Mouse (Mus musculus): Measurements from ENCODE around the gene Gdf11.

The Gdf11 gene

GRCm38 (mm10) chr10:128919203-128919631 lies 27.7 kb upstream of the Gdf11 start:
- peak in 1 of 2 experiments; percentile 31 for DNase-seq (ENCODE audit: low spot score in 2 of 2)

GRCm38 (mm10) chr10:128918246-128918645 lies 26.7 kb upstream of the Gdf11 start:
- peak in 1 of 2 experiments; percentile 59 for DNase-seq (ENCODE audit: low spot score in 2 of 2)

DNA sequence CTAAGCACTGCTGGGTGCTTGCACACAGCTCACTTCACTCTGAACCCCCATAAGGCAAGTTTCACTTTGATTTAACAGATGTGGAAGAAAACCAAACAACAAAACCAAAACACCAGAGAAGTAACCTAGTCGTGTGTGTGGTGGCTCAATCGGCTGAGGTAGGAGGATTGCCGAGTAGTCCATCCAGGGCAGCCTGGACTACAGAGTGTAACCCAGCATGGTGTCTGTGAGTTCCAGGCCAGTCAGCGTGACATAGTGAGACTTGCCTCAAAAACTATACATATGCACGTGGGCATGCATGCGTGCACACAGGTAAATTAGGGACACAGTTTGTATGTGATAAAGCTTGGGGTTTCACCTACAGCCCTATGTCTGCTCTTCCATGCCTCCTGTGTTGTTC lies 25.9 kb upstream of the Gdf11 start:
- no peak for DNase-seq (ENCODE audit: low spot score in 2 of 2)

DNA sequence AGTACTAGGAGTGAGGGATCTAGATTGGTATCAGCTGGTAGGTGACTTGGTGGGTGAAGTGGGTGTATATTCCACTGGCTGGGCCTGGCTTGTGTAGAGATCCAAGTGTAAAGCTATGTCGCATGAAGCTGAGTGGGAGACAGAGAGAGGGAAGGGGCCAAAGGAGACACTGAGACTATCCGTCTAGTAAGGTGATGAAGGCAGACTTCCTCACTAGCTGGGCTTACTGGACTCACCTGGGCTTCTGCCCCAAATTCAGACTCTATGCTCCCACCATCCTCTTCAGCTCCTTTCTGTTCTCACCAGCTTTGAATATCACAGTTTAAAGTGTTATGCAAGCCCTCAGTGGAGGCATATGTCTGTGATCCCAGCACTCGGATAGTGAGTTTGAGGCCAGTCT lies 25.1 kb upstream of the Gdf11 start:
- no peak for DNase-seq (ENCODE audit: low spot score in 2 of 2)

DNA sequence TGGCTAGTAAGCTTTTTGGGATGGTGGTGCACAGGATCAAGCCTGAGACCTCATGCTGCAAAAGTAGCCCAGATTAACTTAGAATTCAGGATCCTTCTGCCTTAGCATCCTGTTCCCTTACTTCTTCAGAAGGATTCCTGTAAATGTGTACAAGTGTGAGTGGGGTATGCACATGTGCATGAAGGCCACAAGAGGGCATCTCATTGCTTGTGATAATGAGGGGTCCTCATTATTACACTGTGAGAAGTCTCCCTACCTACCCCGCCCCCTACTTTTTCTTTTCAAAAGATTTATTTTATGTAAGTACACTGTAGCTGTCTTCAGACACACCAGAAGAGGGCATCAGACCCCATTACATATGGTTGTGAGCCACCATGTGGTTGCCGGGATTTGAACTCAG lies 24.0 kb upstream of the Gdf11 start:
- DNase-seq (ENCODE audit: low spot score in 2 of 2): no peak

GRCm38 (mm10) chr10:128913696-128914095 lies 22.2 kb upstream of the Gdf11 start:
- DNase-seq (ENCODE audit: low spot score in 2 of 2): no peak

GRCm38 (mm10) chr10:128913219-128913618 lies 21.7 kb upstream of the Gdf11 start:
- DNase-seq (ENCODE audit: low spot score in 2 of 2): peak; percentile 86 to 94

GRCm38 (mm10) chr10:128912791-128913190 lies 21.3 kb upstream of the Gdf11 start:
- DNase-seq (ENCODE audit: low spot score in 2 of 2): no peak

GRCm38 (mm10) chr10:128912268-128912667 lies 20.8 kb upstream of the Gdf11 start:
- DNase-seq (ENCODE audit: low spot score in 2 of 2): no peak

DNA sequence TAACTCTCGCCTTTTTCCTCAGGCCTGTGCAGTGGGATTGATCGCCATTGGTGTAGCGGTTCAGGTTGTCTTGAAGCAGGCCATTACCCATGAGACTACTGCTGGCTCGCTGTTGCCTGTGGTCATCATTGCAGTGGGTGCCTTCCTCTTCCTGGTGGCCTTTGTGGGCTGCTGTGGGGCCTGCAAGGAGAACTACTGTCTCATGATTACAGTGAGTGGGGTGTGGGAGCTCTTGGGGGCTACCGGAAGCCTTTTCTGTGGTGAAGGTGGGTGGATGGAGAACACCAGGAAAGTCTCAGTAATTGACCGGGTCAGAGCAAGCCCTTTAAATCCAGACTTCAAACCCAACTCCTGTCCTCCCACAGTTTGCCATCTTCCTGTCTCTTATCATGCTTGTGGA lies 19.9 kb upstream of the Gdf11 start:
- no peak for DNase-seq (ENCODE audit: low spot score in 2 of 2)

GRCm38 (mm10) chr10:128910066-128910841 lies 18.7 kb upstream of the Gdf11 start:
- peak in 1 of 2 experiments; percentile 55 for DNase-seq (ENCODE audit: low spot score in 2 of 2)

DNA sequence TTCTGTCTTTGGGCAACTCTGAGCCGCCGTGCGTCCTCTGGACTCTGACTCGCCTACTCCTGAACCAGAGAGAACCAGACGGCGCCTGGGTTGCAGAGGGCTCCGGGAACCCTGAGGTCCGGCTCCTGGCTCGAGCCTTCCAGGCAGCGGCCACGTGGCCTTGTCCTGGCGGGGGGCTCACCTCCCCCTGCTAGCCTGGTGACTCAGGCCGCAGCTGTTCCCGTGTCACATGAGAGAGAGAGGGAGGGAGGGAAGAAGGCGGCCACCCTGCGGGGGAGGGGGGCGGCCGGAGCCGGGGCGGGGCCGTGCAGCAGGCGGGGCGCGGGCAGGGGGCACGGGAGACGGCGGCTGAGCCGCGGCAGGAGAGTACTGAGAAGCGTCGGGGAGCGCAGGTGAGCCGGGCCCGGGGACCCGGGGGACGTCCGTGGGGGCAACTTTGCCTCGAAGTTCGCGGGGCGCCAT lies 18.1 kb upstream of the Gdf11 start:
- peak; percentile 52 to 57 for DNase-seq (ENCODE audit: low spot score in 2 of 2)

GRCm38 (mm10) chr10:128908778-128909448 lies 17.4 kb upstream of the Gdf11 start:
- no peak for DNase-seq (ENCODE audit: low spot score in 2 of 2)

GRCm38 (mm10) chr10:128904812-128905211 lies 13.3 kb upstream of the Gdf11 start:
- no peak for DNase-seq (ENCODE audit: low spot score in 2 of 2)

GRCm38 (mm10) chr10:128902409-128902988 lies 11.0 kb upstream of the Gdf11 start:
- DNase-seq (ENCODE audit: low spot score in 2 of 2): no peak

- DNase-seq (ENCODE audit: low spot score in 2 of 2): no peak
These were observed 9.9 kb upstream of the Gdf11 start for GRCm38 (mm10) chr10:128901409-128901808.

DNA sequence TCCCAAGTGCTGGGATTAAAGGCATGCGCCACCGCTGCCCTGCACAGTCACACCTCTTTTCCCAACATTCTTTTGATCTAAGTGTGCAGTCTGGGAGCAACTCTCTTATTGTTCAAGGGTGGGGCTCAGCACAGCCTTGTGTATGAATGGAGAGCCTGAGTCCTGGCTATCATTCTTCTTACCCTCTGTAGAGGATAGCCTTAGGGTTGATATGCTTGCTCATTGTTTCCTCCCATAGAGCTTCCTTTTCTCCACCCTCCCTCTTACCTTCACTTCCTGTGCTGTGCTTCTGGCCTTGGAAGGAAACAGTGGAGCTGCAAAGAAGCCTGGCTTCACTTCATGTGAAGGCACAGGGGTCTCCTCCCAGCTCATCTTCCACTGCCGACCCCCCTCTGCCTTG lies 9.2 kb upstream of the Gdf11 start, which contains the start of gene Cd63:
TSS of gene Cd63 (plus strand) at position 292 of the 400 bp plus-strand sequence.
- no peak for DNase-seq (ENCODE audit: low spot score in 2 of 2)

- no peak for DNase-seq (ENCODE audit: low spot score in 2 of 2)
These were observed 8.4 kb upstream of the Gdf11 start for GRCm38 (mm10) chr10:128899759-128900490.

DNA sequence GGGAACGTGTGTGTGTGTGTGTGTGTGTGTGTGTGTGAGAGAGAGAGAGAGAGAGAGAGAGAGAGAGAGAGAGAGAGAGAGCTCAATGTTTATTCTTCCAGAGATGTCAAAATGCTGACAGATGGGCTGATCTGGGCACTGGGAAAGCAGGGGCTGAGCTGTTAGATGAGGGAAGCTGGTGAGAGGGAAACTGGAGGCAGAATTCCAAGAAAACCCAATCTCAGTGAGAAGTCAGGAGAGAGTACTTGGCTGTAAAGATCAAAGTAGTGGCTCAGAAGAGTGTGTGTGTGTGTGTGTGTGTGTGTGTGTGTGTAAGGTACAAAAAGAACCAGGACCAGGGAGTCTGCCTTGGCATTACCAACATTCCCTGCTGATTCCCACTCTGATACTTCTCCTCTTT lies 6.0 kb upstream of the Gdf11 start:
- no peak for DNase-seq (ENCODE audit: low spot score in 2 of 2)

DNA sequence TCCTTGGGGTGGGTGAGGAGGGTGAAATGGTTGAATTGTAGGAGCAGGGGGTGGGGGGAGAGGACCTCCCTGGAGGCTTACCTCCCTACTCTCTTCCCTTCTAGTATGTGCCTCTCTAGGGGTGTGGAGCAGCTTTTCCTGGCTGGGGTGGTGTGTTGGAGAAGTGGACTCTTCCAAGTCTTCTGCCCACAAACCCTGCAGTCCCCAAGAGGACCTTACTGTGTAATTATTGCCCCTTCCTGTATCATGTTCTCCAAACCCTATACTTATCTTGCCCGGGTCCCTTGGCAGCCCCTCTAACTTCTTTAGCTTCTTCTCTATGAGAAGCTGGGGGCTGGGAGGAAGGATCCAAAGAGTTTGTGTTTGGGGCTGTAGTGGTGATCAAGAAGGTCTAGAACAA lies 5.3 kb upstream of the Gdf11 start:
- no peak for DNase-seq (ENCODE audit: low spot score in 2 of 2)

DNA sequence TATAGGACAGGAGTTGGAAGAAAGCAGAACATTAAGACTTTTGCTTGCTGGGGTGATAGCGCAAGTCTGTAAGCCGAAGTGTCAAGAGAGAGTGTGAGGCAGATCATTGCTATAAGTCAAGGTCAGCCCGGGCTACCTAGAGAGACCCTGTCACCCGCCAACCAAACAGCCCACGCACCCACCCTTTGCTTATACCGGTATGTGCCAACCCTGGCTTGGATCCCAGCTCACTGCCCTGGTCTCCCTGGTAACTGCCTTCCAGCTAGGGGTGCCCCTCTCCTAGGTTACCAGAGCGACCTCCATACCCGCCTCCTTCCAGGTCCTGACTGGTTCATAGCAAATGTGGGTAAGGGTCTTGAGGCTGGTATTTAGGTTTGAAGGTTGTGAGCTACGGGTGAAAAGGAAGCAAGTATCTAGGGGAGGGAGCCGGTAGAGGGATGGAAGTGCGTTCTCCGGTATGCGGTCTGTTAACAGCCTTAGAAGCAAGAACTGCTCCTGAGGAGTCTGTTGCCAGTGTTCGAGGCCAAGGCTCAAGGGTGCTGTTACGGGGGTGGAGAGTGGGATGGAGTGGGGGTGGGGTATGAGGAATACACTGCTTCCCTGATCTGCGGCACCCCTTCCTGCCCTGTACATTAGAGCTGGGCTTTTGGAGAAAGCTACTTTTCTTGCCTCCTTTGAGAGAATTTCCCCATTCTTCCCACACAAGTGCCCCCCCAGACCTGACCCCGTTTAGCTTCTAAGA lies 4.6 kb upstream of the Gdf11 start:
- peak; percentile 23 to 46 for DNase-seq (ENCODE audit: low spot score in 2 of 2)
